Mouse (Mus musculus): ENCODE data around the gene Mtcl1. TPM values are rescaled to one million over a fixed set of nuclear protein-coding genes. Genes with fewer than 3 reads are reported as not detected.
"Not testable (repeated sequence)": the region's sequence is repeated elsewhere in the genome, so short reads cannot be mapped to it uniquely, and the experiment has no call there.

The Mtcl1 gene
- polyA plus RNA-seq, 1 experiment from 2014 or later = 10.4 TPM

- H3K4me2 ChIP-seq (replicated peaks) = peak overlapping the region; percentile 89
- peaks cover 15% of the 10 kb centered on the region for H3K27me3 ChIP-seq
- 36% methylated on average over 7 of the region's 7 CpGs for WGBS
- no peak overlapping the region for H3K27ac ChIP-seq
- no peaks in the 10 kb centered on the region for H3K36me3 ChIP-seq
- ATAC-seq (ENCODE audit: insufficient number of reproducible peaks, insufficient read depth, low FRiP score, low TSS enrichment) = no peak
- H3K9ac ChIP-seq = no peak overlapping the region
- H3K9me3 ChIP-seq = no peaks in the 10 kb centered on the region
- H3K4me3 ChIP-seq = peak overlapping the region; percentile 79
- H3K4me1 ChIP-seq = peaks cover 41% of the 10 kb centered on the region
These were observed 2.6 kb downstream of the Mtcl1 start for GRCm38 (mm10) chr17:66447007-66447312.

- Histone ChIP-seq H3K27ac (no peak overlapping the region), H3K4me1 (peaks cover 39% of the 10 kb centered on the region), H3K4me3 (peak overlapping the region; percentile 79)
These were observed 3.1 kb downstream of the Mtcl1 start for GRCm38 (mm10) chr17:66446196-66447006.

DNA sequence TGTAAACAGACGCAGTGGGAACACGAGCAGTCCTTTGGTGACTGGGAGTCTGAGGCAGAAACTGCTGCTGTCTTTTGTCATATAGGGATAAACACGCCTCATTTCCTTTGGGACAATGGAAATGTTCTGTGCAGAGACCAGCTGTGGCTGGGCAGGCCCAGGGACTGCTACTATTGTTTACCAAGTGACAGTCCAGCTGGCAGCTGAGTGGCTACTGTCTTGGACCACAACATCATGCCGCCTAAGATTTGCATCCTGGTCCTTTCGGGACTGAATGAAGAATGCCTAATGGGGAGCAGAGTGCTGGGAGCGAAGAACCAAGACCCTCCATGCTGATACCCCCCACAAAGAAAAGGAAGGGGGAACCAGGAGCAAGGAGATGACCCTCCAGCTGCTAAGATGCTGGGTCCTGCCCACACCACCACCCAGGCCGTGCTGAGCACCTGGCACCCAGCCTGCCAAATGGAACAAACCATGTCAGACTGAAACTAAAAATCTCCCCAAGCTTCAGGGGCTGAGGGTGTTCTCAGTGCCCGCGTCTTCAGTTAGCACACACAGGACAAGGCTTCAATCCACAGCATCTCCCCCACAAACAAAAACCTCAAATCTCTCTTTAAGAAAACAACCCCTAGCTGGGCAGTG is 5.4 kb downstream of the Mtcl1 start:
- Histone ChIP-seq H3K4me1 (peaks cover 42% of the 10 kb centered on the region), H3K9me3 (no peaks in the 10 kb centered on the region), H3K4me2 (replicated peaks) (no peak overlapping the region), H3K27ac (0 out of 2 replicates have a peak overlapping the region, but pooled peaks have one; percentile 41), H3K9ac (no peak overlapping the region), H3K36me3 (no peaks in the 10 kb centered on the region), H3K27me3 (peaks cover 15% of the 10 kb centered on the region), H3K4me3 (no peak overlapping the region)
- ATAC-seq (ENCODE audit: insufficient number of reproducible peaks, insufficient read depth, low FRiP score, low TSS enrichment) = 0 out of 2 replicates have a peak, but pooled peaks have one; percentile 12
- 62% methylated on average over 9 of the region's 9 CpGs for WGBS

More at GRCm38 (mm10) chr17:66446196-66447006, 3.1 kb downstream of the Mtcl1 start:
- H3K9ac ChIP-seq = 0 out of 2 replicates have a peak overlapping the region, but pooled peaks have one; percentile 24
- H3K27me3 ChIP-seq = peaks cover 15% of the 10 kb centered on the region
- H3K9me3 ChIP-seq = no peaks in the 10 kb centered on the region
- ATAC-seq (ENCODE audit: insufficient number of reproducible peaks, insufficient read depth, low FRiP score, low TSS enrichment) = no peak
- H3K4me2 ChIP-seq (replicated peaks) = peak overlapping the region; percentile 89
- H3K36me3 ChIP-seq = no peaks in the 10 kb centered on the region
- WGBS = 39% methylated on average over 7 of the region's 7 CpGs

DNA sequence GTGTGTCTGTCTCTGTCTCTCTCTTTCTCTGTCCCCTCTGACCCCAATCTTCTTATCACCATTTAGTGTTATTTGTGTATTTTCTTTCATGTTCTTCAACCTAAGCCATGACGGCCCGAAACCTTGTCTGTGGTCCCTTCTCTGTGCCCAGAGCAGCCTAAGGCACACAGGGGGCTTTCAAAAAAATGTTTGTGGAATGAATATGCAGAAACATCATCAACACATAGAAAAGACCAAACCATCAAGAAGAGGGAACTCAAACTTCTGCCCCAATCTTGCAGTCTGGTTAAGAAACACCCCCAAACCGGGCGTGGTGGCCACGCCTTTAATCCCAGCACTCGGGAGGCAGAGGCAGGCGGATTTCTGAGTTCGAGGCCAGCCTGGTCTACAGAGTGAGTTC is 9.7 kb downstream of the Mtcl1 start:
- ATAC-seq (ENCODE audit: insufficient number of reproducible peaks, insufficient read depth, low FRiP score, low TSS enrichment) = no peak
- Histone ChIP-seq H3K4me1 (peaks cover 27% of the 10 kb centered on the region), H3K27ac (peak overlapping the region; percentile 66), H3K4me3 (no peak overlapping the region), H3K9ac (no peak overlapping the region), H3K4me2 (replicated peaks) (no peak overlapping the region), H3K36me3 (0 out of 2 replicates have a peak, but pooled peaks cover 4% of the 10 kb centered on the region), H3K9me3 (no peaks in the 10 kb centered on the region), H3K27me3 (no peaks in the 10 kb centered on the region)
- 63% methylated on average over 7 of the region's 8 CpGs for WGBS

DNA sequence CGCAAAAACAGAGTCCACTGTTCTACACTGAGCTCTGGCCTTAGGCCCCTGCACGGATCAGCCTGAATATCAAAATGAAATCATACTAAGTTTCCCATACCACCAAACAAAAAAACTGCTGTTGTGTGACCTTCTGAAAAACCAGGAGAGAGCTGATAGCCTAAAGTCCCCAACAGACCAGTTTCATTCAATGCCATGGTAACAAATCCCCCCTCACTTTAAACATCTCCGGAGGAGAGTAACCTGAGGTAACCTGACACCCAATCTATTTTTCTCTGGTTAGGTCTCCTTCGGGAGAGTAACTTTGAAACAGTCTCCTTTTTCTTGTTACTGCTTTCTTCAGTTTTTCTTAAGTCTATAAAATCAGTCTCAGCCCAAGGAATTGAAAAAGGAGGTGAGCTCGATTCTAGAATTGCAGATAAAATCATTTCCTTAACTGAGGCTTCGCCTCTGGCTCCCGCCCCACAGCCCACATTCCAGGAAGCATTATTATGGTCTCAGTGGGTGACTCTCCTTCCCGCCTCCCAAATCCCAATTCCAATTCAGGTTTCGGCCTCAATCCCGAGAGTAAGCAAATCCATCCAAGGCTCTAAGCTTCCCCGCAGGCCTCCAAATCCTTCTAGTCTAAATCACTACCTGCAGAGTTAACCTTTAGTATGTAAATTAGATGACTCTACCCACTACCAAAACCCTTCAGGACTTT is 10.3 kb downstream of the Mtcl1 start:
- H3K4me1 ChIP-seq = peaks cover 26% of the 10 kb centered on the region
- H3K4me3 ChIP-seq = no peak overlapping the region
- H3K9ac ChIP-seq = no peak overlapping the region
- H3K27me3 ChIP-seq = no peaks in the 10 kb centered on the region
- peak overlapping the region; percentile 66 for H3K27ac ChIP-seq
- no peak overlapping the region for H3K4me2 ChIP-seq (replicated peaks)
- no peaks in the 10 kb centered on the region for H3K9me3 ChIP-seq
- 8% methylated on average over 11 of the region's 11 CpGs for WGBS
- 0 out of 2 replicates have a peak, but pooled peaks cover 4% of the 10 kb centered on the region for H3K36me3 ChIP-seq
- ATAC-seq (ENCODE audit: insufficient number of reproducible peaks, insufficient read depth, low FRiP score, low TSS enrichment) = 0 out of 2 replicates have a peak, but pooled peaks have one; percentile 36

GRCm38 (mm10) chr17:66438137-66438536 is 11.4 kb downstream of the Mtcl1 start:
- Histone ChIP-seq H3K36me3 (0 out of 2 replicates have a peak, but pooled peaks cover 4% of the 10 kb centered on the region), H3K27ac (peak overlapping the region; percentile 23; the same call in 1 of the 2 replicates), H3K4me1 (peaks cover 21% of the 10 kb centered on the region)

GRCm38 (mm10) chr17:66436811-66437210 is 12.7 kb downstream of the Mtcl1 start:
- H3K27ac ChIP-seq = no peak overlapping the region
- H3K27me3 ChIP-seq = no peaks in the 10 kb centered on the region
- 74% methylated on average over 8 of the region's 8 CpGs for WGBS
- H3K4me2 ChIP-seq (replicated peaks) = no peak overlapping the region
- peaks cover 21% of the 10 kb centered on the region for H3K4me1 ChIP-seq
- no peak overlapping the region for H3K9ac ChIP-seq
- H3K36me3 ChIP-seq = 0 out of 2 replicates have a peak, but pooled peaks cover 4% of the 10 kb centered on the region
- ATAC-seq (ENCODE audit: insufficient number of reproducible peaks, insufficient read depth, low FRiP score, low TSS enrichment) = peak; percentile 65; the same call in 1 of the 2 replicates
- H3K4me3 ChIP-seq = no peak overlapping the region
- H3K9me3 ChIP-seq = no peaks in the 10 kb centered on the region

More at GRCm38 (mm10) chr17:66438137-66438536, 11.4 kb downstream of the Mtcl1 start:
- WGBS = 84% methylated on average over 12 of the region's 12 CpGs
- no peaks in the 10 kb centered on the region for H3K9me3 ChIP-seq
- no peak overlapping the region for H3K4me2 ChIP-seq (replicated peaks)
- ATAC-seq (ENCODE audit: insufficient number of reproducible peaks, insufficient read depth, low FRiP score, low TSS enrichment) = no peak
- H3K27me3 ChIP-seq = no peaks in the 10 kb centered on the region
- no peak overlapping the region for H3K4me3 ChIP-seq
- no peak overlapping the region for H3K9ac ChIP-seq

DNA sequence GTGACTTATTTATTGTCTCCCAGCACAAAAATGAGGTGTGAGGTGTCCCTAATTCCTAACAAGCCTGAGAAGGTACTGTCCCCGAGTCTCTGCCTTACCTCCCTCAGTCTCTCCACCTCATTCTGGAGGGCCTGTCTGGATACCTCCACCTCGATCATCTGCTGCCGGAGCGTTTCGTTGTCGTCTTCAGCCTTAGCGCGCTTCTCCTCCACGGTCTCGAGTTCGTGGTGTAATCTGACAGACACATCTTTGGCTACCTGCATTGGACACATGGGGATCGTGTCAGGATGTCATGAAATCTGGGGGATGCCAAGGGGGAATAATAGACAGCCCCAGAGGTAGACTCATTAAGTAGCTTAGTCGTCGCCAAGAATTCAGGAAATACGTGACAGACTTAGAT is 13.6 kb downstream of the Mtcl1 start:
- ATAC-seq (ENCODE audit: insufficient number of reproducible peaks, insufficient read depth, low FRiP score, low TSS enrichment) = no peak
- H3K27ac ChIP-seq = no peak overlapping the region

GRCm38 (mm10) chr17:66435007-66435406 is 14.5 kb downstream of the Mtcl1 start:
- Histone ChIP-seq H3K9ac (no peak overlapping the region), H3K9me3 (no peaks in the 10 kb centered on the region), H3K27ac (no peak overlapping the region), H3K27me3 (no peaks in the 10 kb centered on the region), H3K36me3 (0 out of 2 replicates have a peak, but pooled peaks cover 4% of the 10 kb centered on the region), H3K4me3 (no peak overlapping the region), H3K4me2 (replicated peaks) (no peak overlapping the region), H3K4me1 (peaks cover 19% of the 10 kb centered on the region)
- ATAC-seq (ENCODE audit: insufficient number of reproducible peaks, insufficient read depth, low FRiP score, low TSS enrichment) = no peak
- 94% methylated on average over 14 of the region's 14 CpGs for WGBS

More for the DNA sequence above, 13.6 kb downstream of the Mtcl1 start:
- H3K4me2 ChIP-seq (replicated peaks) = no peak overlapping the region
- H3K4me3 ChIP-seq = no peak overlapping the region
- 93% methylated on average over 15 of the region's 15 CpGs for WGBS
- no peak overlapping the region for H3K9ac ChIP-seq
- H3K9me3 ChIP-seq = no peaks in the 10 kb centered on the region
- H3K36me3 ChIP-seq = 0 out of 2 replicates have a peak, but pooled peaks cover 4% of the 10 kb centered on the region
- peaks cover 21% of the 10 kb centered on the region for H3K4me1 ChIP-seq
- no peaks in the 10 kb centered on the region for H3K27me3 ChIP-seq

GRCm38 (mm10) chr17:66434566-66434965 is 15.0 kb downstream of the Mtcl1 start:
- peaks cover 15% of the 10 kb centered on the region for H3K4me1 ChIP-seq
- 0 out of 2 replicates have a peak, but pooled peaks cover 4% of the 10 kb centered on the region for H3K36me3 ChIP-seq
- no peak for ATAC-seq (ENCODE audit: insufficient number of reproducible peaks, insufficient read depth, low FRiP score, low TSS enrichment)
- no peaks in the 10 kb centered on the region for H3K9me3 ChIP-seq
- no peak overlapping the region for H3K9ac ChIP-seq
- no peak overlapping the region for H3K4me2 ChIP-seq (replicated peaks)
- H3K27me3 ChIP-seq = no peaks in the 10 kb centered on the region
- WGBS = 85% methylated on average over 7 of the region's 7 CpGs
- H3K27ac ChIP-seq = no peak overlapping the region
- H3K4me3 ChIP-seq = no peak overlapping the region

DNA sequence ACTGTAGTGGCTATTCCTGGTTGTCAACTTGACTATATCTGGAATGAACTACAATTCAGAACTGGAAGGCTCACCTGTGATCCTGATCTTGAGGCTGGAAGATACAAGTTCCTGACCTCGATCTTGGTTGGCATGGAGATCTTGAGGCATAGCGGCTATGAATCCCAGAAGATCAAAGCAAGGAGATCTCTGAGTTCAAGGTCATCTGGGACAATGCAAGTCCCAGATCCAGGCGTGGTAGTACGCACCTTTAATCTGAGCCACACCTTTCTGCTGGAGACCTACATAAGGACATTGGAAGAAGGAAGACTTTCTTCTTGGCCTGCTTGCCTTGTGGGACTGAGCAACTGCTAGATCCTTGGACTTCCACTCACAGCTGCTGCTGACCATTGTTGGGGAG is 24.9 kb downstream of the Mtcl1 start:
- H3K4me3 ChIP-seq; H3K4me2 ChIP-seq (replicated peaks); H3K27me3 ChIP-seq; H3K4me1 ChIP-seq; ATAC-seq (ENCODE audit: insufficient number of reproducible peaks, insufficient read depth, low FRiP score, low TSS enrichment); H3K27ac ChIP-seq; H3K36me3 ChIP-seq; H3K9me3 ChIP-seq; H3K9ac ChIP-seq: not testable (repeated sequence)
- 95% methylated on average over 4 of the region's 4 CpGs for WGBS
